Mouse (Mus musculus) gastrocnemius, adult 8-10 months (tissue): Measurements from ENCODE around the gene RPS10-NUDT3. TPM values are rescaled to one million over a fixed set of nuclear protein-coding genes. Genes with fewer than 3 reads are reported as not detected.

ENCODE experiments used
- DNase-seq, 2 experiments: peaks; one replicate each; pipeline ENCODE4 v3.0.0; 2022; ENCODE audit warnings: low spot score in 2 of 2
- total RNA-seq, 4 experiments: library from RNA; stranded (reverse); gene quantifications; 2 replicates each; pipeline ENCODE4 v1.2.4; 2022

Gene RPS10-NUDT3
- 1 to 10 TPM in 2 of 4 experiments, not detected in 2; 1.5 to 2.2 TPM for total RNA-seq

GRCm38 (mm10) chr17:27634871-27635574 lies at the start of gene RPS10-NUDT3:
RPS10-NUDT3 (minus strand) TSS chr17:27635222.
- DNase-seq: peak; percentile 74 to 83

- DNase-seq: no peak
Measured at GRCm38 (mm10) chr17:27678924-27679813, 44.1 kb upstream of the RPS10-NUDT3 start.

GRCm38 (mm10) chr17:27677756-27678155 lies 42.7 kb upstream of the RPS10-NUDT3 start:
- no peak for DNase-seq

- no peak for DNase-seq
Measured at GRCm38 (mm10) chr17:27676270-27676669, 41.2 kb upstream of the RPS10-NUDT3 start.

GRCm38 (mm10) chr17:27675453-27675852 lies 40.4 kb upstream of the RPS10-NUDT3 start:
- DNase-seq: no peak

GRCm38 (mm10) chr17:27673945-27674344 lies 38.9 kb upstream of the RPS10-NUDT3 start:
- DNase-seq: no peak

GRCm38 (mm10) chr17:27671720-27672119 lies 36.7 kb upstream of the RPS10-NUDT3 start:
- no peak for DNase-seq

- no peak for DNase-seq
Measured at GRCm38 (mm10) chr17:27658767-27659166, 23.7 kb upstream of the RPS10-NUDT3 start.

GRCm38 (mm10) chr17:27657123-27657522 lies 22.1 kb upstream of the RPS10-NUDT3 start:
- no peak for DNase-seq

GRCm38 (mm10) chr17:27656414-27656813 lies 21.4 kb upstream of the RPS10-NUDT3 start:
- no peak for DNase-seq

GRCm38 (mm10) chr17:27656011-27656399 lies 21.0 kb upstream of the RPS10-NUDT3 start:
- DNase-seq: no peak

GRCm38 (mm10) chr17:27655089-27656010 lies 20.3 kb upstream of the RPS10-NUDT3 start, which contains the start of gene Pacsin1:
Pacsin1 (plus strand) TSS chr17:27655509.
- DNase-seq: no peak

GRCm38 (mm10) chr17:27653253-27653959 lies 18.4 kb upstream of the RPS10-NUDT3 start:
- DNase-seq: no peak

GRCm38 (mm10) chr17:27652046-27652790 lies 17.2 kb upstream of the RPS10-NUDT3 start:
- no peak for DNase-seq

GRCm38 (mm10) chr17:27650586-27650985 lies 15.6 kb upstream of the RPS10-NUDT3 start:
- DNase-seq: no peak

GRCm38 (mm10) chr17:27650160-27650559 lies 15.1 kb upstream of the RPS10-NUDT3 start:
- peak in 1 of 2 experiments; percentile 24 for DNase-seq

- DNase-seq: no peak
Measured at GRCm38 (mm10) chr17:27645807-27646206, 10.8 kb upstream of the RPS10-NUDT3 start.

- no peak for DNase-seq
Measured at GRCm38 (mm10) chr17:27644572-27644971, 9.6 kb upstream of the RPS10-NUDT3 start.

- DNase-seq: no peak
Measured at GRCm38 (mm10) chr17:27643756-27644155, 8.7 kb upstream of the RPS10-NUDT3 start.

- DNase-seq: no peak
Measured at GRCm38 (mm10) chr17:27643101-27643500, 8.1 kb upstream of the RPS10-NUDT3 start.
